Comparison of ENCODE assay signal across 8 mouse cellular contexts in the genomic region with DNA sequence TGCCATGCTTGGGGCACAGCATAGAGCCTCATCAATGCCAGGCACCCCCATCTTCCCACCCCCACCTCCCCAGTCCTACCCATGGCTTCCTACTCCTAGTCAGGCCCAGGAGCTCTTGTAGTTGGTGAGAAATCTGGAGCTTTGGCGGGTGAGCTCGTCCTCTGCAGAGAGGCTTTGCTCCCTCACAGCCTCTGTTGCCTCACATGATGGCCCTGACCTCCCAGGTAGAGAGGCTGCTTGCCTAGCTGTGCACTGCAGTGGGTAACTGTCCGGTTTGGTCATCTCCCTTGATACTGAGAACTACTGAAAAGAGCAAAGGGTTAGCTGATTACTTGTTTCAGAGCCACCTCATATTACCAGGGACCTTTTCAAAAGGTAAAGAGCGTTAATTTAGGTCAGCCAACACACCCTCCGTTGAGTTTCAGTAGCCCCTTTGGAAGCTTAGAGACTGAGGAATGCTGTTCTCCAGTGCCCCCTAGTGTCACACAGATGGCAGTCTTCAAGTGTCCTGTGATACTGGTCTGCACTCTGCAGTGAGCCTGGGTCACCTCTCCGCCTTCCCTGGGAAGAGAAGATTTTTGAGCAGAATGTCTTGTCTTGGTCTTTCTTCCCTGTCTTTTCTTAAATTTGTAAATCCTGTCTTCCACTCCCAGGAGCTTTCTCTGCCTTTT. TPM values are rescaled to one million over a fixed set of nuclear protein-coding genes. Genes with fewer than 3 reads are reported as not detected.
DNase-seq lines count a peak whose midpoint lies in the region; ATAC-seq and TF ChIP-seq lines count a peak whose summit lies in the region.
"Had no signal": no experiment of that assay in that cellular context is flagged by ENCODE, and none has a peak within 500 bp of the region (broad histone marks: within the 10 kb centered on the region; RNA-seq: fewer than 3 reads in every experiment).

No protein-coding gene starts in this region.

- TF ChIP-seq CTCF in bone marrow, adult 2 months (IDR thresholded peaks at IDR 0.05; ENCODE audit: control insufficient read depth, insufficient read depth, low read length): peak; percentile 65

- WGBS in bone marrow, adult 2 months: 67% methylated on average over 6 of the region's 6 CpGs
- WGBS in embryonic facial prominence, embryonic 10.5 days: 51% methylated on average over 6 of the region's 6 CpGs
- WGBS in kidney, embryonic 15.5 days: 47% methylated on average over 6 of the region's 6 CpGs

- H3K4me3 ChIP-seq in bone marrow, adult 2 months (replicated peaks; ENCODE audit: control insufficient read depth, low read depth, low read length): no peak overlapping the region
- H3K4me3 ChIP-seq in embryonic facial prominence, embryonic 10.5 days: no peak overlapping the region
- H3K4me3 ChIP-seq in kidney, embryonic 15.5 days (replicated peaks): no peak overlapping the region
- H3K4me3 ChIP-seq: heart, embryonic 15.5 days had no signal

- peak; percentile 60; the same call in 1 of the 2 replicates for ATAC-seq in kidney, embryonic 15.5 days (replicated peaks; ENCODE audit: low FRiP score)
- peak; percentile 73 for ATAC-seq in megakaryocyte-erythroid progenitor cell, adult 5-6 weeks (replicated peaks; ENCODE audit: low FRiP score, low TSS enrichment, poor library complexity, severe bottlenecking)
- ATAC-seq in activated CD4-positive, CD25-positive, alpha-beta regulatory T cell, adult 4 months: no peak

- H3K4me1 ChIP-seq in bone marrow, adult 2 months (ENCODE audit: control insufficient read depth, insufficient read depth, low read length): no peaks in the 10 kb centered on the region; the same call in 1 of the 2 replicates
- peaks cover 15% of the 10 kb centered on the region for H3K4me1 ChIP-seq in embryonic facial prominence, embryonic 10.5 days
- H3K4me1 ChIP-seq in kidney, embryonic 15.5 days: peaks cover 19% of the 10 kb centered on the region; the same call in 1 of the 2 replicates

- H3K4me2 ChIP-seq in kidney, embryonic 15.5 days: no peak overlapping the region
- H3K4me2 ChIP-seq: heart, embryonic 15.5 days had no signal

- DNase-seq in right cerebral cortex, adult 18-20 months: peak; percentile 30
- no peak for DNase-seq in right cerebral cortex, postnatal 4 days
- DNase-seq in embryonic facial prominence, embryonic 10.5 days (ENCODE audit: low spot score): peak; percentile 29

- peaks cover 31% of the 10 kb centered on the region for H3K36me3 ChIP-seq in embryonic facial prominence, embryonic 10.5 days (replicated peaks)
- peaks cover 12% of the 10 kb centered on the region for H3K36me3 ChIP-seq in kidney, embryonic 15.5 days

- H3K27me3 ChIP-seq in embryonic facial prominence, embryonic 10.5 days (replicated peaks; ENCODE audit: low read depth, poor library complexity, severe bottlenecking): no peaks in the 10 kb centered on the region
- H3K27me3 ChIP-seq in kidney, embryonic 15.5 days: no peaks in the 10 kb centered on the region
- H3K27me3 ChIP-seq: heart, embryonic 15.5 days had no signal

- TF ChIP-seq POLR2A in bone marrow, adult 2 months (IDR thresholded peaks at IDR 0.05; ENCODE audit: borderline replicate concordance, control insufficient read depth, low read depth, low read length): no peak

- H3K27ac ChIP-seq in bone marrow, adult 2 months (ENCODE audit: control insufficient read depth, insufficient read depth, low read depth, low read length, poor library complexity): no peak overlapping the region
- no peak overlapping the region for H3K27ac ChIP-seq in embryonic facial prominence, embryonic 10.5 days (replicated peaks)
- H3K27ac ChIP-seq in kidney, embryonic 15.5 days: no peak overlapping the region
- H3K27ac ChIP-seq: heart, embryonic 15.5 days had no signal

- H3K9me3 ChIP-seq in embryonic facial prominence, embryonic 10.5 days: no peaks in the 10 kb centered on the region
- H3K9me3 ChIP-seq in kidney, embryonic 15.5 days (replicated peaks): no peaks in the 10 kb centered on the region
- H3K9me3 ChIP-seq: heart, embryonic 15.5 days had no signal

- H3K9ac ChIP-seq in kidney, embryonic 15.5 days: no peak overlapping the region
- H3K9ac ChIP-seq: heart, embryonic 15.5 days had no signal

RNA-seq across cellular contexts. Expression of gene Gm20388, which starts 16.9 kb away (rescaled TPM):
- 3.5 and 10.6 TPM in 2 replicates for polyA plus RNA-seq in bone marrow, adult 2 months (2011; ENCODE audit: insufficient read depth, insufficient read length, low replicate concordance, missing spikeins)
- 1.1 and 3.6 TPM in 2 replicates for polyA plus RNA-seq in embryonic facial prominence, embryonic 10.5 days (2016; fragmentation: Nextera tagmentation; extraction: Ambion mirVana)
- 0.99 and 7.4 TPM in 2 replicates for polyA plus RNA-seq in kidney, embryonic 15.5 days (2015; fragmentation: Nextera tagmentation; extraction: Ambion mirVana)
- total RNA-seq in megakaryocyte-erythroid progenitor cell, adult 5-6 weeks (2014; fragmentation: Nextera tagmentation): 7.3 and 11.4 TPM in 2 replicates
- total RNA-seq in megakaryocyte-erythroid progenitor cell, adult 5-6 weeks (2017): 17.9 and 18.1 TPM in 2 replicates
- 10 to 100 TPM in 1 of 2 experiments, 1 to 10 TPM in 1; 9.9 to 12.3 TPM for polyA plus RNA-seq in activated CD4-positive, CD25-positive, alpha-beta regulatory T cell, adult 4 months (2017; shearing (Covaris generic))
- polyA plus RNA-seq: heart, embryonic 15.5 days had no signal

RNA-seq across cellular contexts. Expression of gene Usp10, which starts 17.4 kb away (rescaled TPM):
- polyA plus RNA-seq in bone marrow, adult 2 months (2011; ENCODE audit: insufficient read depth, insufficient read length, low replicate concordance, missing spikeins): 85.2 and 133 TPM in 2 replicates
- 234 and 241 TPM in 2 replicates for polyA plus RNA-seq in embryonic facial prominence, embryonic 10.5 days (2016; fragmentation: Nextera tagmentation; extraction: Ambion mirVana)
- 148 and 167 TPM in 2 replicates for polyA plus RNA-seq in kidney, embryonic 15.5 days (2015; fragmentation: Nextera tagmentation; extraction: Ambion mirVana)
- 211 and 258 TPM in 2 replicates for total RNA-seq in megakaryocyte-erythroid progenitor cell, adult 5-6 weeks (2014; fragmentation: Nextera tagmentation)
- total RNA-seq in megakaryocyte-erythroid progenitor cell, adult 5-6 weeks (2017): 78.8 and 80.2 TPM in 2 replicates
- 10 to 100 TPM; 41.6 to 48.6 TPM for polyA plus RNA-seq in activated CD4-positive, CD25-positive, alpha-beta regulatory T cell, adult 4 months (2017; shearing (Covaris generic))
